Mouse (Mus musculus) neural tube, embryonic 15.5 days (tissue): ENCODE results near the gene Stra6. TPM values are rescaled to one million over a fixed set of nuclear protein-coding genes. Genes with fewer than 3 reads are reported as not detected.

ENCODE experiments used
- ATAC-seq: fragments of 200-750 bp; cut with Nextera tagmentation; 2 replicates; pipeline ENCODE4 v1.8.0; 2017; ENCODE audit warnings: mild to moderate bottlenecking, moderate TSS enrichment, moderate library complexity; ENCODE audit not compliant: low FRiP score
- H3K27ac ChIP-seq: fragments of 300-500 bp; sonication (generic); replicated peaks from 2 replicates; pipeline ENCODE4 v1.5.1; 2015; ENCODE audit warnings: mild to moderate bottlenecking, inconsistent platforms
- H3K27me3 ChIP-seq: fragments of 300-500 bp; sonication (generic); replicated peaks from 2 replicates; pipeline ENCODE4 v1.6.1; 2015; ENCODE audit warnings: inconsistent platforms
- H3K36me3 ChIP-seq: fragments of 300-500 bp; sonication (generic); 2 replicates; pipeline ENCODE4 v1.6.1; 2015; ENCODE audit warnings: inconsistent platforms
- H3K4me1 ChIP-seq: fragments of 300-500 bp; sonication (generic); 2 replicates; pipeline ENCODE4 v1.6.1; 2015; ENCODE audit warnings: inconsistent platforms
- H3K4me2 ChIP-seq: fragments of 300-500 bp; sonication (generic); 2 replicates; pipeline ENCODE4 v1.6.1; 2015; ENCODE audit warnings: inconsistent platforms, mild to moderate bottlenecking, moderate library complexity
- H3K4me3 ChIP-seq: fragments of 300-500 bp; sonication (generic); replicated peaks from 2 replicates; pipeline ENCODE4 v1.5.1; 2015; ENCODE audit warnings: mild to moderate bottlenecking, inconsistent platforms
- H3K9ac ChIP-seq: fragments of 300-500 bp; sonication (generic); replicated peaks from 2 replicates; pipeline ENCODE4 v1.6.1; 2015; ENCODE audit warnings: mild to moderate bottlenecking, inconsistent platforms
- H3K9me3 ChIP-seq: fragments of 300-500 bp; sonication (generic); replicated peaks from 2 replicates; pipeline ENCODE4 v1.6.1; 2016; ENCODE audit warnings: inconsistent platforms
- WGBS: fragments of 180-500 bp; shearing (Covaris S2); methylation state at CpG from one replicate; pipeline ENCODE4 v1.1.7; 2015; ENCODE audit warnings: mixed read lengths; 5-methylcytosine and 5-hydroxymethylcytosine counted together
- polyA plus RNA-seq: library from polyadenylated mRNA; unstranded; fragments of >200 nt; fragmentation: Nextera tagmentation; extraction: Ambion mirVana; gene quantifications from 2 replicates; pipeline ENCODE4 v1.2.1, GENCODE M21; 2015

Stra6 gene
- polyA plus RNA-seq, 1 experiment from 2014 or later = 21.5 TPM

DNA sequence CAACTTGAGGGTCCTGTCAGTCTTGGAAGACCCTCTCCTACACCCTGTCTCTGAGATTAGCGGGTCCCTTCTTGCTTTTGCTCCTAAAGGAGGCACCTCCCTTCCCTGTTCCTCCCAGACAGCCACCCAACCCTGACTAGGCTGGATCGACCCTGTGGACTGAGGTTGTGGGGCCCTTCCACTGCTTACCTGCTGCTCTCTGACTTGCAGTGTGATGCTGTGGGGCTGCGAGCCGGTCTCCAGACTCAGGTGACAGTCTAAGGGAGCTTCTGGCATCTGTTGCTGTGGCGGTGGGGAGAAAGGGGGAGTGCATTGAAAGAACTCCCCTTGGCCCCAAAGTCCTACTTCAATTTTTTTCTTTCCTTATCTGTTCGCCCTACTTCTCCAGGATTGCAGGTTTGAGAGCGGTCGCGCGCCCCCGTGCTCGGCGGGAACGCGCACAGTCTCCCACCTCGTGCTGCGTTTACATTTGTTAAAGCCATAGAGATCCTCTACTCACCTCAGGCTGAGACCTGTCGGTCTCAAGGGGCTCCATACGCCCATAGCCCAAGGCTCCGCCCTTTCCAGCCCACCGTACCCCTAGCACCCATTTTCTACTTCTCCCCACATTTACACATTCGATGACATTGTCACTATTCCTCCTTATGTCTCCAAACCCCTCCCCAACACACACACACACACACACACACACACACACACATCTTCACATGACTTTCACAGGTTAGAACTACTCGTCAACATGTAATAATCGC lies 137.7 kb downstream of the Stra6 start:
- 1% methylated on average over 24 of the region's 24 CpGs for WGBS
- H3K4me1 ChIP-seq = peaks cover 76% of the 10 kb centered on the region

DNA sequence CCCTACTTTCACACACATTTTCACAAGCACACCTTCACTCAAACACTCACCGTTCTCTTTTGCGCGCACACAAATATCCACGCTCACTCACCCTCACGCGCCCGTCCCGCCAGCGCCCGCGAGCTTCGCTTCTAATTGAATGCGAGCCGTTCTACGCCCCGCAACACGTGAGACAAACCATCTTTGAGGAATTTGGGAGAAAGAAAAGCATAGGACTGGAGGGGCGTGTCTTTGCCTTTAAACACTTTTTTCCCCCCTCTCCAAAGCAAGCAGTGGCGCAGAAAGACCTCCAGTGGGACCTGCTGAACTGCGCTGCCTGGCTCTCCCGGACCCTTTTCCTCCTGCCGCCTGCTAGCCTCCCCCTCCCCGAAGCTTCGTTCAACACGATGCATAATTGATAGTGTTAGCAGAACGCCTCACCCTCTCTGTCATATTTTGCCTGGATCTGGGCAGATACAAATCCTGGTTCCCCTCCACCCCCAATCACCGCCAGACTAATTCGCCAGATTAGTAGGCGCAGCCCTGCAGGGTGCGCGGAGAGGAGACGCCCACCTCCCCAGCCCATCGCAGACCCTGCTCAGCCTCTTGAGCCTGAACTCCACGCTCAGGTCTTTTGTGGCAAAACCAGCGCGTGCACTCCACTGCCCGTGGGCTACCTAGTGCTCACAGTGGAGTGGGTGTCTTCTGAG lies 138.4 kb downstream of the Stra6 start:
- Histone ChIP-seq H3K9me3 (no peaks in the 10 kb centered on the region), H3K27ac (peak overlapping the region; percentile 65), H3K4me3 (peak overlapping the region; percentile 33), H3K36me3 (no peaks in the 10 kb centered on the region), H3K27me3 (peaks cover 80% of the 10 kb centered on the region), H3K9ac (peak overlapping the region; percentile 28; the same call in 1 of the 2 replicates), H3K4me1 (peaks cover 69% of the 10 kb centered on the region), H3K4me2 (peak overlapping the region; percentile 59)
- WGBS = under 1% methylated on average over 37 of the region's 37 CpGs
- ATAC-seq = no peak

More for the DNA sequence above, 137.7 kb downstream of the Stra6 start:
- H3K27me3 ChIP-seq = peaks cover 83% of the 10 kb centered on the region
- H3K4me3 ChIP-seq = peak overlapping the region; percentile 33
- 0 out of 2 replicates have a peak overlapping the region, but pooled peaks have one; percentile 28 for H3K9ac ChIP-seq
- H3K36me3 ChIP-seq = no peaks in the 10 kb centered on the region
- H3K4me2 ChIP-seq = peak overlapping the region; percentile 59
- H3K27ac ChIP-seq = peak overlapping the region; percentile 54
- no peaks in the 10 kb centered on the region for H3K9me3 ChIP-seq
- no peak for ATAC-seq

DNA sequence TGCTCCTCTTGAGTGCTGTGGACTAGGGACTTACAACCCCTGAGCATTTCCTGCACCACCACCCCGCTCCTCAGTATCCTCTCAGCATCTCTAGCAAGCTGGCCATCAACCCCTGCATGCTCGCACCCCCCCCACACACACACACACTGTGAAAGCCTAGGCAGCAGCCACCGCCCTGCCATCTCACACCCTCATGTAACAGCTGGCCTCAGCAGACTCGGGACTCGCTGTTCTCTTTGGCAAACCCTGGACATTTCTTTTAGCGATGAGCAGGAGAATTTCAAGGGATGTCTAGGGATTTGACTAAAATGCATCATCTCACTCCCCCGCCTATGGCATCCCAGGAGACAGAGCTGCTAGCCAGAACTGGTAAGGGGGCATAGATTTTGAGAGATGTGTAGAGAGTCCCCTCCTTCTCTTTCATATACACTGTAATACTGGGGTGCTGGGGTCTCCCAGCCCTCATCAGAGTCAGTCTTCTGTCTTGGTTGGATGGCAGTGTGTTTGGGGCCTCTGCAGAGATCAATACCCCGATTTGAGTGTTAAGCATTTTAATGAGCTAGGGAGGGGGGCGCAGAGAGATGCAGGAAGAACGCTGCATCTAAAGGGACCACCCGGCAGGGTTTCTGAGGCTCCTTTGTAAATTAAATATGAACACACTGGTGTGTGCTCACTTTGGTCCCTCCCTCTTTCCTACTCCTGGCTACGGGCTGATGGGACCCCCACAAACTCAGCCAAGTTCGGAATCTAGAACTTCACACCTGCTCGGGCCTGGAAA lies 139.3 kb downstream of the Stra6 start:
- Histone ChIP-seq H3K36me3 (no peaks in the 10 kb centered on the region), H3K4me3 (peak overlapping the region; percentile 33), H3K4me2 (peak overlapping the region; percentile 59), H3K27me3 (peaks cover 71% of the 10 kb centered on the region), H3K9me3 (no peaks in the 10 kb centered on the region), H3K27ac (peak overlapping the region; percentile 65), H3K9ac (0 out of 2 replicates have a peak overlapping the region, but pooled peaks have one; percentile 23), H3K4me1 (peaks cover 60% of the 10 kb centered on the region)
- 5% methylated on average over 14 of the region's 14 CpGs for WGBS
- no peak for ATAC-seq

Other genes starting within 250 kb of the Stra6 start
- gene Arid3b, start 227.0 kb upstream of the Stra6 start, polyA plus RNA-seq = 6.7 and 8.9 TPM in 2 replicates
- gene Ubl7, start 152.8 kb upstream of the Stra6 start, polyA plus RNA-seq = 158 and 175 TPM in 2 replicates
- gene Sema7a, start 123.7 kb upstream of the Stra6 start, polyA plus RNA-seq = 2.0 and 2.9 TPM in 2 replicates
- 1.9 and 4.9 TPM in 2 replicates for gene Cyp11a1, start 57.4 kb upstream of the Stra6 start, polyA plus RNA-seq
- 0.13 and 0.15 TPM in 2 replicates for gene Ccdc33, start 55.0 kb downstream of the Stra6 start, polyA plus RNA-seq
- 52.3 and 54.2 TPM in 2 replicates for gene Islr, start 140.5 kb downstream of the Stra6 start, polyA plus RNA-seq
- 8.5 and 11.5 TPM in 2 replicates for gene Islr2, start 140.5 kb downstream of the Stra6 start, polyA plus RNA-seq
- 3.9 and 8.6 TPM in 2 replicates for gene Pml, start 186.0 kb downstream of the Stra6 start, polyA plus RNA-seq
- 121 and 136 TPM in 2 replicates for gene Stoml1, start 189.4 kb downstream of the Stra6 start, polyA plus RNA-seq
- gene Loxl1, start 249.4 kb downstream of the Stra6 start, polyA plus RNA-seq = 10.2 and 12.1 TPM in 2 replicates